Mouse (Mus musculus) spleen, adult 10 weeks (tissue): ENCODE measurements around the gene Mpped1. TPM values are rescaled to one million over a fixed set of nuclear protein-coding genes. Genes with fewer than 3 reads are reported as not detected.

ENCODE experiments used
- polyA plus RNA-seq: library from polyadenylated mRNA; stranded (reverse); fragments of 350-450 nt; fragmentation: Illumina TruSeq; extraction: RNeasy Lipid Tissue Mini Kit (QIAGEN cat#74804); gene quantifications from one replicate; pipeline ENCODE4 v1.2.3, GENCODE M21; 2015; ENCODE audit warnings: low replicate concordance; ENCODE audit not compliant: insufficient read depth

The Mpped1 gene
- 0.41 TPM for polyA plus RNA-seq

DNA sequence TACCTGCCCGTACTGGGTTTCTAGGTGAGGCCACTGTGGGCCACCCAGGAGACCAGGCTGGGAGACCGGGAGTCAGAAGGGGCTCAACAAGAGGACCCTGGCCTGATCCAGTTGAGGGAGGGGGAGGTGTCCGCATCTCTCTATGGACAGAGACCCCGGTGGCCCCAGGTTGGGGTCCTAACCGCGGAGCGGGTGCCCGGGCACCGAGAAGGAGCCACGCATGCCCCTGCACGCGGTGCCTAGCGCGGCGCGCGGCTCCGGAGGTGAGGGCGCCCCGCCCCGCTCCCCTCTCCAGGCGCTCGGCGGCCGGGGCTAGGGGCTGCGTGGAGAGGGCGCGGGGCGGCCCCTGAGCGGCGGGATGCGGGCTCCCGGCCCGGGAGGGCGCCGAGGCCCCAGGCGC lies at the start of gene Mpped1:
Gene Mpped1, plus strand, starts transcription at position 81 of the 400 bp plus-strand sequence.

Other genes starting within 250 kb of the Mpped1 start
- 22.4 TPM for gene Tspo, start 215.9 kb upstream of the Mpped1 start, polyA plus RNA-seq
- 10.6 TPM for gene Mcat, start 215.7 kb upstream of the Mpped1 start, polyA plus RNA-seq
- 5.9 TPM for gene Ttll12, start 184.3 kb upstream of the Mpped1 start, polyA plus RNA-seq
- 2.3 TPM for gene Scube1, start 54.4 kb upstream of the Mpped1 start, polyA plus RNA-seq